Mouse (Mus musculus) lung, adult 2 months (tissue): Measurements from ENCODE around the gene Pdxk.

Experiments
- CTCF ChIP-seq: fragments of 200-500 bp; IDR thresholded peaks from 2 replicates; pipeline ENCODE4 v1.5.1; 2011; ENCODE audit warnings: mild to moderate bottlenecking, low read length, control low read depth; ENCODE audit not compliant: insufficient read depth
- POLR2A ChIP-seq: fragments of 200-500 bp; IDR thresholded peaks from 2 replicates; pipeline ENCODE4 v1.6.1; 2011; ENCODE audit warnings: low read depth, mild to moderate bottlenecking, control low read depth, low read length, borderline replicate concordance; ENCODE audit errors: extremely low read depth

DNA sequence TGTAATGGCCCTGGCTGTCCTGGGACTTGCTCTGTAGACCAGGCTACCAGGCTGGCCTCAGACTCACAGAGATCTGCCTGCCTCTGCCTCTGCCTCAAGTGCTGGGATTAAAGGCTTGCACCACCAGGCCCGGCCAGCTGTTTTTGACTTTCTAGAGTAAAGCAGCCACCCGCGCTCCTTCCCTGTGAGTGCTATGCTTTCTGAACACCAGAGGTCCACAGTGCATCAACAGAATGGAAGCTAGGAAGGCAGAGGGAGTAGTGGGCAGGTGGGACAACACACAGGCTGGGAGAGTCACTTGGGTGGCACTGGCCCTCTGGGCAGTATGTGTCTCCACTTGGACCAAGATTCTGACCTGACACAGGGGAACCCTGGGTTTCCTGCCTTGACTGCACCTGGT lies 69.4 kb downstream of the Pdxk start:
- TF ChIP-seq POLR2A (no peak), CTCF (no peak)
